Mouse (Mus musculus) right cerebral cortex, postnatal 14 days (tissue): ENCODE data around the gene Trim65.

Experiments used
- DNase-seq: peaks from one replicate; pipeline ENCODE4 v3.0.0; 2022

The Trim65 gene

GRCm38 (mm10) chr11:116130488-116131205 is at the start of gene Trim65:
Gene Trim65, minus strand, starts transcription at chr11:116131128.
- DNase-seq: peak; percentile 90

DNA sequence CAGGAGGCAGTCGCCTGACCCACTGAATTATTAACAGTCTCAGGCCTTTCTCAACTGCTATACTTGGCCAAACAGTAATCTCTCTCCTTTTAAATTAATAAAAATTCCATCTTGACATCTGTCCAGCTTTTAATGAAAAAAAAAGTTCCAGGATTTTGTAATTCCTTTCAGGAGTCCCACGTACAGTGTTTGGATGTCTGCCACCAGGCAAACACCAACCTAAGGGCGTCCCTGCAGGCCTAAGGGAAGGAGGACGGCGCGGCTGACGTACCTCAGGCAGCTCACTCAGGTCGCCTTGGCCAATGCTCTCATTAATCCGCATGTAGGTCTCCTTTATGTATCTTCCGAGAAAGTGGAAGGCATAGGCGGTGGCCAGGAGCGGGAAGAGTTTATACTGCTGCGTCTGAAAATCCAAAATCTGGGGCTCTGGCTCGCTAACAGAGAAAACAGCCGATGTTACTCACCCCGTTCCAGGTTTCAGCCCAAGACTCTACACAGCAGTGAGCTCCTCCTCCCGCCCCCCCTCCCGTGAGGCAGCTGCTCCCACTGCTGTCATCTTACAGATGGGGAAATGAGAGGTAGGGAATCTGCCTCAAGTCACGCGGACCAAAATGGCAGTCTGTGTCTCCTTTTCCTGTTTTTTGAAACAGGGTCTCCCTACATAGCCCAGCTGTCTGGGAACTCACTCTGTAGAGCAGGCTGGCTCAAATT is 47.6 kb upstream of the Trim65 start:
- DNase-seq: no peak

- no peak for DNase-seq
Measured at GRCm38 (mm10) chr11:116176010-116176409, 45.1 kb upstream of the Trim65 start.

- no peak for DNase-seq
Measured at GRCm38 (mm10) chr11:116174775-116175448, 44.0 kb upstream of the Trim65 start.

DNA sequence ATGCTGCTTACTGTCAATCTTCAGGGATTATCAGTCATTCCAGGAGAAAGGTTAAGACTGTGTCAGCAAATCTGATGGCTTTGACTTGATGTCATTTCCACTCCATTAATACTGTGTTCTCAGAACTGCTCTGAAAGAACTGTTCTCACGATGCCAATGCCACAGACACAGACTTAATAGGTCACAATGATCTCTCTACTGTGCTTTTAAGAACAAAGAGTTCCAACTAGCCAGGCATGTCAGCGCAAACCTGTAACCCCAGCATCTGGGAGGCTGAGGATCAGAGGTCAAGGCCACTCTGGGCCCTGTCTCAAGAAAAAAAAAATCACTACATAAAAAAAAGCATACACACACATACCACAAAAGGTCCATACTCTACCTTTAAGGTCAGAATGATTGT is 41.0 kb upstream of the Trim65 start:
- DNase-seq: no peak

- DNase-seq: no peak
Measured at GRCm38 (mm10) chr11:116170003-116170800, 39.3 kb upstream of the Trim65 start.

DNA sequence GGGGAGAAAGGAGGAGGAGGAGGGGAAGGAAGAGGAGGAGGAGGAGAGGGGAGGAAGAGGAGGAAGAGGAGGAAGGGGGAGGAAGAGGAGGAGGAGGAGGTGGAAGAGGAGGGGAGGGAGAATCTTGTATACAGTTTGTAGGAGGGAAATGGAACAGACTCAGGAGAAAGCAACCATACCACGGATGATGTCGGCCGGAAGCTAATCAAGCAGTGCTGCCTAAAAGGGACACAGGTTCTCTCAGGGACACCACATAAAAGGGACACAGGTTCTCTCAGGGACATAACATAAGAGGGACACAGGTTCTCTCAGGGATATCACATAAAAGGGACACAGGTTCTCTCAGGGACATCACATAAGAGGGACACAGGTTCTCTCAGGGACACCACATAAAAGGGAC is 38.3 kb upstream of the Trim65 start:
- DNase-seq: no peak

DNA sequence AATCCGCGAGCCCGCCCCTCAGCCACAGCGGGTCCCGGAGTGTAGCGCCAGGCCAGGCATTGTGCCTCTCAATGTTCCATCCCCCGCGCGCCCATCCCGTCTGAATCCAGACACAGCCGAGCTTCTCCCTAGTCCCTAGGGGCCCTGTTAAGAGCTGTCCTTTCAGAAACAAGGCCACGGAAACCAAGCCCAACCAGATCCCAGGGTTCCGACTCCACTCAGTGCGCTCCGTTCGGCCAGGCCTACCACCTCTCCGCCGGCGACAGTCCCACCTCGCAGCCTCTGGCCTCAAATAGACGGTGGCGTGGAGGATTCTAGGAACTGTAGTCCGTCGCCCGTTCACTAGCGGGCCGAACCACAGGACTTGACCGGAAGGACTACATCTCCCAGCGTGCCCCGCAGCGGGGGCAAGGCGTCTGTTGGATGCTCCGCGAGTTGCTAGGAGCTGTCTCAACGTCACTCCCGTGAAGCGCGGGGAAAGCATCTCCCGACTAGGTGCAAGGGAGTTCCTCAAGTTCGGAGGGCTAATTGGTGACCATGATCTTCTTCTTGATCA is 37.0 kb upstream of the Trim65 start, which contains the start of gene Fbf1:
Gene Fbf1 (minus strand): TSS at position 283 of the 556 bp plus-strand sequence.
- peak; percentile 93 for DNase-seq

DNA sequence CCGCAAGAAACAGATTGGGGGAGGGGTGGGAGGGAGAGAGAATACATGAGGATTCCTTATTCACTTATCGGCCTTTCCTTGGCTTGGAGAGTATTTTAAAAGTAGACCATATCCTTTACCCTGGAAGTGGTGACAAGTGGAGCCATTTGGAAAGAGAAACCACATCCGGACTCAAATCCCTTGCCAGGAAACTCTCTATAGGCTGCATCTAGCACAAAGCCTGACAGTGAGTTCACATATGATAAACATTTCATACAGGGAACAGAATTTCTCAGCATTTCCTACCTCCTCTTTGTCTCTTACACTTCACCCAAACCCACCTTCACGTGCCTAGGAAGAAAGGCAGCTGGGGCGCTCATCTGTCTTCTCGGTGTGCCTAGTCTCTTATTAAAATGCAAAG is 36.3 kb upstream of the Trim65 start:
- DNase-seq: no peak

- DNase-seq: no peak
Measured at GRCm38 (mm10) chr11:116163002-116163401, 32.1 kb upstream of the Trim65 start.

- DNase-seq: peak; percentile 56
Measured at GRCm38 (mm10) chr11:116162146-116162545, 31.2 kb upstream of the Trim65 start.

DNA sequence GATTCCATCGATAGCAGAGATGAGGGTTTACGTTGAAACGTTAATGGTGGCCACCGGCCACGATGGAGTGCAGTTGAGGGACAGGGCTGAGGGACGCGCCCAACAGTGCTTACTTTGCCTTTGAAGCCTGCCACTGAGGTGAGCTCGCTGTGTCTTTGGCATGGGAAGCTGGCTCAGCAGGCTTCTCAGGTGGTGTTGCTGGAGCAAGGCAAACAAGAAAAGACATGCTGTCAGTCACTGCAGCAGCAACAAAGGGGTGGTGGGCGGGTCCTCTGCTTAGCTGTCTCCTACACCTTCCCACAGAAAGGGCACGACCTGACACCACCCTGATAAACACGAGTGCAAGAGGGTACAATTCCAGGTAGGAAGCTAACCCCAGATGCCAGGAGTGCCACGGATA is 30.4 kb upstream of the Trim65 start:
- no peak for DNase-seq

- no peak for DNase-seq
Measured at GRCm38 (mm10) chr11:116150960-116151359, 20.0 kb upstream of the Trim65 start.

DNA sequence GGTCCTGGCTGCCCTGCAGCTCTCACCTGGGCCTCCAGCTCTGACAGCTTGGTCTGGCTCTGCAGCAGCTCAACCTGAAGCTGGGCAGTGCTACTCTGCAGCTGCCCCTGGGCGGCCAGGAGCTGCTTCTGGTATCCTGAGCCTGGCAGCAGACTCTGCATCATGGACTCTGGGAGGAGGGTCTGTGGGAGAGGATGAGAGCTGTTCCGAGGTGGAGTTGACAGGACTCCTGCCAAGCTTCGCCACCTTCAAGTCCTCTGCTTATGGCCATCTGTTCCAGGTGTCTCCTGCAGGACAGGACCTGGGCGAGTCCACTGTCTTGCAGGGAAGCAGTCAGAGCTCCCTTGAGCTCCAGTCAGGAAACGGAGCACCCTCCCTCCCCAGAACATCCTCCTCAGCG is 18.4 kb upstream of the Trim65 start:
- DNase-seq: no peak

GRCm38 (mm10) chr11:116148761-116149221 is 17.9 kb upstream of the Trim65 start:
- DNase-seq: no peak

DNA sequence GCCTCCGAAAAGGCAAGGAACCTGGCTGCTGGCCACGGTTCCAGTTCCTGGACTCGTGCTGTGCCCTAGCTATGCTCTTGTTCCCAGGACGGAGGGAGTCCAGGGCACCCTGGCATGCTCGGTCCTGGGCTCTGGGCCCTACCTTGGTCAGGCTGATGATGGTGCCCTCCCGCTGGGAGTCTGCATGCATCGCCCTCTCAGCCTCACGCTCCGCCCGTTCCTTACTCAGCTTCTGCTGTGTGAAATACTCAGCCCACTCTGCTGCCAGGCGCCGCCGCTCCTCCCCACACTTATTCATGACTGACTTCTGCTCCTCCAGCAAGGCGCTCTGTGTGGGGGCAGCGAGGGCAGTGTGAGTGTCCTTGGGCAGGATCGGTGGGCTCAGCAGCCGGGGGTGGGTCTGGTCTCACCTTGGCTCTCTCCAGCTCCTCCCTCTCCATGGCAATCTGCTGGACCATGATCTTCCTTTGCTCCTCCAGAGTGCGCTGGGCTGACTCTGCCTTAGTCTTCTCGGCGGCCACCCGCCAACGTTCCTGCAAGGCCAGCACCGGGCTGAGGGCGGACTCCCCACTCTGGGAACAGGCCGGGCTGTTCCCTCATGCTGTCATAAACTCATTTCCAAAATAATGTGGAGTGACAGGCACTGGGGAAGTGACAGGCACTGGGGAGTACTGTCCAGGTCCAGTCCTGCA is 15.5 kb upstream of the Trim65 start:
- DNase-seq: peak; percentile 60

GRCm38 (mm10) chr11:116145481-116146293 is 14.8 kb upstream of the Trim65 start:
- DNase-seq: no peak

DNA sequence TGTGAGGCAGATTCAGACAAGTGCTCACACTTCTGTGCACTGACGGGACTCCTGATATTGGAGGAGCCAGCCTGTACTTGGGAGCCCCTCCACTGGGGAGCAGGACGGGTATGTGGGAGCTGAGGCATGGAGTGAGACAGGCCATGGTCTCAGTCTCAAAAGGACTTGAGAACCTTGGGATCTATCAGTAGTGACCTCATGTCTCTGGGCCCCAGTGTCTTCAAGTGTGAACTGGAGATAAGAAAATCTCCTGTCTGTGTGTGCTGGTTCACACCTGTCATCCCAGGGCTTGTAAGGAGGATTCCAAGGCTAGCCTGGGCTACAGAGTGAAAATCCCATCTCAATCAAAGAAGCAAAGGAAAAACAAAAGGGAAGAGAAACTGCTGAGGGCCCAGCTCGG is 12.5 kb upstream of the Trim65 start:
- no peak for DNase-seq

DNA sequence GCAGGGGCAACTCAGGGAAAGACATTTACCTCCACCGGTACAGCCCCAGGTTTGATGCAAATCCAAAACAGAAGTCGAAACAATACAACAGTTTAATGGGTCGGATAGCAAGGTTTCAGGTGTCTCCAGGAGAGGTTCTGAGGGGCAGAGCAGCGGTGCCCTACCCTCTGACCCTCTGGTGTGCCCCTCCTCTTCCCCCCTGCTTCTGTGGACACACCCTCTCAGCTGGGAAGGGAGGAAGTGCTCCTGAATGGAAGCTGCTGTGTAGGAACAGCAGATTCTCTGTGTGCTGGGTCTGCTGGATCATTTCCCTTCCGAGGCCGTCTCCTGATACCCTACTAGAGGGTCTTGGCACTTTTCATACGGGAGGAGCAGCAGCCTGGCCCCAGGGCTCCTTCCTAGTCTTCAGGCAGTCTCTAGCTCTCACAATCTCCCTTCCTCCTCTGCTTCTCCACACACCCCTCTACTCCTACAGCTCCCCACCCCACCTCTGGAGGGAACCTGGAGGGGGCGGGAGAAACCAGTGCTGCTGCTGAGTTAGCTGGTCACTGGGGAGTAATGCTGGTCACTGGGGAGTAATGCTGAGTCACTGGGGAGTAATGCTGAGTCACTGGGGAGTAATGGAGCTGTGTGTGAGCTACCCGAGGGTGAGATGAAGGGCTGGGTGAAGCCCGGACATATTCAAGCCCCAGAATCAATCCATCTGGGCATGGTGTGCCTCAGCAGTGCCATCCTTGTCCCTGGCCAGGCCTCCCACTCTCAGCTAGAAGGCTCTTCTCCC is 11.5 kb upstream of the Trim65 start:
- no peak for DNase-seq

GRCm38 (mm10) chr11:116138468-116139138 is 7.7 kb upstream of the Trim65 start, which contains the start of gene Mrpl38:
Gene Mrpl38, minus strand, starts transcription at chr11:116138868.
- DNase-seq: peak; percentile 81
